Mouse (Mus musculus): ENCODE data around the gene Olfr1410. TPM values are rescaled to one million over a fixed set of nuclear protein-coding genes. Genes with fewer than 3 reads are reported as not detected.
A peak's percentile ranks its signal among the peaks of the same experiment; 100 is the strongest.

Gene Olfr1410
- total RNA-seq, 2 experiments from 2014 or later = not detected

DNA sequence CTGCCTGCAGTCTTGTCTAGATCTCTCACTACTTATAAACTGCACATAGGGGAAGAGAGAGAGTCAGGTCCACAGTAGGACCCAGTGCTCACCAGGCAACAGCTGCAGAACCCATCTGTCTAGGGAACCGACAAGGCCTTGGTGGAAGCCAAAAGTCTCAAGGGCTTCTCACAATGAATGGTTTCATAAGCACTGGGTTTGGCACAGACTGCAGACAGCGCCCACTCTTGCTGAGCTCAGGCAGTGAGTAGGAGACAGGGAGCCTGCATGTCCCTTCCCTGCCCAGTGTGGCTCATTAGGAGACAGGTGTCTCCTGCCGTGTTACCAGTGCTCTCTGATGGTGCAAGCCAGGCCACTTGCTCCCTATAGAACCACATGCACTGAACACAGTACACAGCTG lies 32.6 kb downstream of the Olfr1410 start:
- intact Hi-C loops (cut with DNase I) = no loop called here
- no peak for DNase-seq (ENCODE audit: low spot score)

DNA sequence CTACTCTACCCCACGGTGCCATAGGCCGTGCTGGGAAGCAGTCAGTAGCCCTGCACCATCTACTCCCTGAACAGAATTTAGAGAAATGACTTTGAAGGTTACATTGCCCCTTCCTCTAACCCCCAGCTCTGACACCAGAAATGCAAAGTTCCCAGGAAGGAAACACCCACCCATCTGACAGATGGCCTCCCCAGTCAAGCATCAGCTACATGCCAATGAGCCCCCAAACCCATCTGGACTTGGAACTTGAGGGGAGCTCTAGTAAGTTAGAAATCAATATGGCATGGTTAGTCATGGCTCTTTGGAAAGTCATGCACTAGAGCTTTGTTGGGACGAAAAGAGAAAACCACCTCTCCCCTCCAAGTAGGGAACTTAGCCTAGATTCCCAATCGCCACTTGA lies 33.2 kb downstream of the Olfr1410 start:
- no peak for DNase-seq (ENCODE audit: low spot score)
- intact Hi-C loops (cut with DNase I) = no loop called here

DNA sequence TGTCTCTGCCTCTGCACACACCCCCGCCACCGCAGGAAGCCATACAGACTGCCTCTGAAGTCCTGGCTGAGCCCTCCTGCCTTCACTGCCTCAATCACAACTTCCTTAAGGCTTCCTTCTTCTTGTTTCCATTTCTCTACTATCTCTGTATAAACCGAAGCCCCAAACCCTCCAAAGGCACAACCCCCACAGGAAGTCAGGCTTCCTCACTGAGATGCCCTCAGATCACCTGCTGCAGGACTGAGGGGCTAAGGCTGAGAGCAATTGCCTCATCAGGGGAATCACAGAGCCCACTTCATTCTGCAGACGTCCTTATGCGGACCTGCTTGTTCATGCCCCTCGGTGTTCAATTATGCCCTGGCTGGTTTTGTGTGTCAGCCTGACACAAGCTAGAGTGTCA lies 34.8 kb downstream of the Olfr1410 start:
- no peak for DNase-seq (ENCODE audit: low spot score)
- intact Hi-C loops (cut with DNase I) = loop anchor here (5.0 kb wide), 1 partner anchor 168 kb away; the partner anchor contains the start of gene Ndufa10

DNA sequence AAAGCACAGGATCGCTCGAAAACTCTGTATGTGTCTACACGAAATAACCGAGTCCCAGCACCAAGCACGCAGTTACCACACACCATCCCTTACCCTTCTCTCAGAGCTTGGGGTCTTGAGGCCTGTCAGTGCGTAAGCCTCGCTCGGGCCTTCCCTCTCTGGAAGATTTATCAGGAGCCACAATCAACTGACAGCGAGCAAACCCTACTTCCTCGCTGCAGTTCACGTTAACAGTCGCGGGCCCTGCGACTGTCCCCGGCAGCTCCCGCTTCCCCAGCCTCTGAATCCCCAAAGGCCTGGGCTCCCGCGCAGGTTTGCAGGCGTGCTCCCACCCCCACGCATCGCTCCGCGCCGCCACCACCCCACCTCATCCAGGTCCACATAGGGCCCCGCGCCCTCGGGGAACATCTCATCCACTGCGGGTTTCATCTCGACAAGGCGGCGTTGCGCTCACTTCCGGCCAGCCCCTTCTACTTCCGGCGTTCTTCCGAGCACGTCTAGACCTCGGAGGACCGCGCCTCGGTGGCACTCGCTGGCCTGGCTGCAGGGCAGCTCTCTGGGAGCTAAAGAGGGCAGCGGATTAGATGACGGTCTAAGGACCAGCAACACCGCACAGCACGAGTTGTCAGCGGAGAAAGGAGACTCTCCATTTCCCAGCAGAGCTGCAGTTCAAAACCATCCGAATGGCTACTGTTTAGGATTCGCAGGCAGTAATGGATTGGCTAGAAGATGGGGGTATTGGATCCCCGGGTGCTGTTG lies 36.1 kb downstream of the Olfr1410 start, which contains the start of gene Cops9:
Gene Cops9 (minus strand): TSS at position 472 of the 759 bp plus-strand sequence.
- peak; percentile 72 for DNase-seq (ENCODE audit: low spot score)
- intact Hi-C loops (cut with DNase I) = loop anchor here (5.0 kb wide), 1 partner anchor 169 kb away; the partner anchor contains the start of gene Ndufa10

DNA sequence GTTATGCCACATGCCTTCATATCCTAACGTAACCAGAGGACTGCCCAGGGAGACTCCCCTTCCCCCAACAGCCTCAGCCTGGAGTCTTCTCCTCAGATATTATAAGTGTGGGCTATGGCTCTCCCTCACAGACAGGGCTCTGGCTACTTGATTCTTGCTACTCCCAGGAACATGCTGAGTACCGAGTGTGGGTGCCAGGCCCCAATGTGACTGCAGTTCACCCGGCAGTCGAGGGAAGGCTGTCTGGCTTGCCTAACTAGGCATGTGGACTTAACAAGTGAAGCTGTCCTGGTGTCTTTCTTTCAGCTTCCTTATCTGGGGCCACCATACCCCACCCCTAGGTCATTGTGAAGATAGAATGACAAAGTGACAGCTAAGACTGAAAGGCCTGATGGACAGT lies 38.1 kb downstream of the Olfr1410 start:
- no peak for DNase-seq (ENCODE audit: low spot score)
- intact Hi-C loops (cut with DNase I) = loop anchor here (5.0 kb wide), 1 partner anchor 171 kb away; the partner anchor contains the start of gene Ndufa10

DNA sequence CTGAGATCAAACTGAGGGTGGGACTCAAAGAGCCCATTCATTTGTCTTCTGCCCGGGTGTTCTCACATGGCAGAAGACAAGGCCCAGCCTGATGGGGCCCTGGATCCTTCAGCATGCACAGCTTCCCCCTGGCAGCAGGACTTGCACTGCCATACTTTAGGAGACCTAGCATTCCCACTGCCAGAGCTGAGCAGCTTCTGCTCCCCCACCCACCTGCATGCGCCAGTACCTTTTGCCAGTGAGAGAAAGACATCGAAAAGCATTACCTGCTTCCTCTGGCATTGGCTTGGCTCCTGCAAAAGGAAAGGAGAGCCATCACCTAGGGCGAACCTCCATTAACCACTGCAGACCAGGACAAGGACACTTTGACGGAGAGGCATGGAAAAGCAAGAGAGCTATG lies 39.3 kb downstream of the Olfr1410 start:
- intact Hi-C loops (cut with DNase I) = loop anchor here (5.0 kb wide), 2 partner anchors 173 to 187 kb away; partner anchors contain the start of genes Gpc1 and Ndufa10
- no peak for DNase-seq (ENCODE audit: low spot score)

DNA sequence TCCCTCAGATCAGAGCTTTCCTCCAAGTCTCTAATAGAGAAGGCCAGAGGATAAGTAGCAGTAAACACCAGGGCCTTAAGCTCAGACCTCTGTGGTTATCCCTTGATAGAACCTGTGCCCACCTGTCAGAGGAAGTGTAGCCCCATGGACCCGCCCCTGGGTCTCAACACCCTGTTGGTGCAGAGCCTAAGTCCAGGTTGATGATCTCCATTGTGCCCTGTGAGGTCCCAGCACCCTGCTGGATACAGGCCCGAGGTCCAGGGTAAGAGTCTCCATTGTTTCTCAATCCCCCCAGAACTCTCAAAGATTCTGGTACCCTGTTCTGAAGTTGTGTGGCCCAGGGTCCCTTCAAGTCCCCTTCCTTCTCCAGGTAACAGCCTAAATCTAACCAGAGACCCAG lies 40.5 kb downstream of the Olfr1410 start:
- intact Hi-C loops (cut with DNase I) = loop anchor here (5.0 kb wide), 1 partner anchor 186 kb away; the partner anchor contains the start of gene Gpc1
- DNase-seq (ENCODE audit: low spot score) = no peak

DNA sequence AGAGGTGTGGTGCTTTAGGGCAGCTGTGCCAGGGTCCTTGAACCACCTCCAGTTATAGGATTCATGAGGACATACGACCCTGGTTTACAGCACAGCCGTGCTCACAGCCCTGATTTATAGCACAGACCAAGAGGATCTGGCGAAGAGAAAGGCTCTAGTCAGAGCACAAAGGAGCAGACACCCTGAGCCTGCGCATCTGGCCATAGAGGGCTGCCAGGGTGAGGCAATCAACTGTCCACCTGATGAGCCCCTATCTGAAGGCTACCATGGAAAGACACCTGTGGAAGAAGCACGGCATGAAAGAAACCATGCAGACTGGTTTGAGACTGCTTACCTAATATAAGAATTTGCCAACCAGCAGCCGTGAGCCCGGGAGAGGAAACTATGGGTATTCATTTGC lies 41.0 kb downstream of the Olfr1410 start:
- intact Hi-C loops (cut with DNase I) = loop anchor here (5.0 kb wide), 1 partner anchor 186 kb away; the partner anchor contains the start of gene Gpc1
- DNase-seq (ENCODE audit: low spot score) = no peak

DNA sequence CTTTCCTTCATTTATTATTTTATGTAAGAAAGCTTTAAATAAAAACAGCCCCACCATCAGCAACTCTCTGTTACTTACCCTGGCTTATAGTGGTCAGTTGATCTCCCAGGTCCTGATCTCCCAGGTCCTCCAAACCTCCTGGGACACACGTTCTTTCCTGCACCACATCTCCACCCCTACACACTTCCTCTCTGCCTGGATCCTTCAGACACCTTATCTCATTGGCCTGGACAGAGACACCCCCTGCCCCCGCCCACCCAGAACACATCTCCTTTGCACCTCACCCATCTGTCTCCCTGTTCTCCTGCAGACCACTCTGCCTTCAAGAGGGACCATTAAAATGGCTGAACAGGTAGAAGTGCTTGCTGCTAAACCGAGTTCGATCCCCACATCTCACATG lies 41.4 kb downstream of the Olfr1410 start:
- no peak for DNase-seq (ENCODE audit: low spot score)
- intact Hi-C loops (cut with DNase I) = loop anchor here (5.0 kb wide), 1 partner anchor 185 kb away; the partner anchor contains the start of gene Gpc1

DNA sequence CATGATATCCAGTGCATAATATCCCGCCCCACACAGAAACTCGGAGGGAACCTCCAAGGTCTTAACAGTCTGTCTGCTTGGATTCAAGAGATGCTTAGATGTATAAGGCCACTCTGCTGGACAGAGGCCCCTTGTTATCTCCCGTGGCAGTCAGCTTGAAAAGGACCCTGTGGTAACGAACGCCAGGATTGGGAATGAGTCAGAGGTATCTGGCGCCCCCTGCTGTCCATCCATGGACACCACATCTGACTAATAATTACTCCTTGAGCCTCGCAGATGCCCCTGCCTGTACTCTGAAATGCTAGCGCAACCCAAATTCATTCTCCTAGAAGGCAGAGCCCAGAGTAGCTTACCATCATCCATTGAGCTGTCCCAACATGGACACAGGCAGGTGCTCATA lies 42.2 kb downstream of the Olfr1410 start:
- no peak for DNase-seq (ENCODE audit: low spot score)
- intact Hi-C loops (cut with DNase I) = loop anchor here (1.0 to 5.0 kb wide), 3 partner anchors 33 to 185 kb away; partner anchors contain the start of gene Gpc1

DNA sequence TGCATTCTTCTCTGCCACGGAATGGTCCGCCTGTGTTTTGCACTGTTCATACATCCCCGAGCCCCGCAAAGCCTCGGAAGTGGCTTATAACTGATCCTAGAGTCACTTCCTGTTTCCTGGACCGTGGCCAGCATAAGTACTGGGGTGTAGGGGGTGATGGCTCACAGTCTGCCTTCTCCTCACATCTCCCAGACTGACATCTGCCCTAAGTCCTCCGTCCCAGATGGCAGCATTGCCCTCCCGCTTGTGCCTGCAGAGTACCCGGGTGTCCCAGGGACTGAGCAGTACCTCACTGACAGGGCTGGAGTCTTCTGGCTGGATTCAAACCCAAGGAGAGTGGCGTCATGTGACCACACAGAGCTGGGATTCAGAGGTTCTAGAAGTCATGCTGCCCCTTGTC lies 42.6 kb downstream of the Olfr1410 start:
- no peak for DNase-seq (ENCODE audit: low spot score)
- intact Hi-C loops (cut with DNase I) = loop anchor here (1.0 to 5.0 kb wide), 3 partner anchors 33 to 184 kb away; partner anchors contain the start of gene Gpc1

DNA sequence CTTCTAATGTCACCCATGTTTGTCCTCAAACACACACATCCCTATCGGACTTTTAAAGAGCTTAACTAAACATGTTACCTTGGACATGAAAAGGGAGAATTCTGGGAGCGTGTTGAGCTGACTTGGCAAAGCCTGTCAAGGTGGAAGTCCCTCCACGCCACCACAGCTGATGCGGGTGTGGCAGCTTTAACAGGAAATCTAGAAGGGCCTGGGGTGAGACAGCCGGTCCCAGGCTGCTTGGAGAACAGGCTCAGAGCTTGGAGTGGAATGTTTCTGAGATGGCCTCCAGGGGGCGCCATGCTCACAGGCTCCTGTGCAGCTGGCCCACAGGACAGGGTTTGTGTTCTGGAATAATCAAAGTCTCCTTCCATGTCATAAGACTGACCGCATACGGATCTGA lies 43.1 kb downstream of the Olfr1410 start, which contains the start of gene Otos:
Gene Otos (minus strand): TSS at position 169 of the 400 bp plus-strand sequence.
- intact Hi-C loops (cut with DNase I) = loop anchor here (1.0 to 5.0 kb wide), 3 partner anchors 34 to 184 kb away; partner anchors contain the start of gene Gpc1
- DNase-seq (ENCODE audit: low spot score) = no peak

DNA sequence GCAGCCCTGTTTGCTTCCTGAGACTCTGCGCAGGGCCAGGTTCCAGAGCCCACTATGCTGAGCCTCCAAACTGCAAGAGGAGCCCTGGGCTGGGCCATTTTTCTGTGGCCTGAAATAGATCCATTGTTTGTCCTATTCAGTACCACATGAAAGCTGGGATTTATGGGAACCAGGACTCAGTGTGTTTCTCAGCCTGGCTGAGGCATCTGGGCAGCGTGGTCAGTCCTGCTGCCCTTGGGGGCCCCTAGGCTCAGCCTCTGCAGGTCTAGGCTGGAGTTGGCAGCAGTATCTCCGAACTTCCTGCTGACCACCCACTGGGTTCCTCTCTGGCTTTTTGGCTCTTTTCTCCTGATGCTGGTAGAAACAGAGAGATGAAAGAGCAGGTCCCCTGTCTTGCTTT lies 45.9 kb downstream of the Olfr1410 start:
- DNase-seq (ENCODE audit: low spot score) = no peak
- intact Hi-C loops (cut with DNase I) = loop anchor here (10.0 kb wide), 1 partner anchor 243 kb away; no protein-coding TSS in a partner anchor

DNA sequence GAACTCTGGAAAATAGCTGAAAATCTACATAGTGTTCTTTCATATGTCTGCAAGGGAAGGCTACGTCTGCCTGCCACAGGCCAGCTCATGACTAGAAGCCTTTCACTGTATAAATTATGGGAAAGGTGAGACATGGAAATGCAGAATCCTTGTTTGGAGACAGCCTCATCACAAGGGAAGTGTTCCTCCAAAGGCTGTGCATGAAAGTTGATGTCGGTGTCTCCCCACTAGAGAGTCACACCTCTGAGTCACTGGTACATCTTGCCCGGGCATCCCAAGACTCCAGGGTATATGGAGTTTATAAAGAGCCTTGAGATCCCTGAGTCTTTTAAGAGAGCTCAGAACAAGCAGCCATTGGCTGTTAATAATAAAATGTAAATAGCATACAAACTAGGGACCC lies 47.6 kb downstream of the Olfr1410 start:
- intact Hi-C loops (cut with DNase I) = loop anchor here (10.0 kb wide), 1 partner anchor 242 kb away; no protein-coding TSS in a partner anchor
- no peak for DNase-seq (ENCODE audit: low spot score)

DNA sequence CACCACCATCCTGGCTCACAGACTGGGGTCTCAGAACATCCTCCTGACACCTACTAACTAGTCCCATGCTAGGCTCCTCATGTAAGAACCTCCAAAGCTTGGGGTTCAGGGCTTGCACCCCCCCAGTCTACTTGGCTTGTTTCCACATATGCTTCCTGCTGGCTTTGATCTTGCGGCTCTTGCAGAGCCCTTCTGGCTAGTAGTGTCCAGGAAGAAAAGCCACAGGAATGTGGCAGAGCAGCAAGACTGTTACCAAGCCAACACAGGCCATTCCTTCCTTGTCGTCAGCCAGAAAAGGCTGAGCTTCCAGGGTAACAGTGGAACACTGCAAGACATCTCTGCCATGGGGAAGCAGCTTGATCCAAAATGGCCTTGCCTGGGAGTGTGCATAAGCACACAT lies 49.1 kb downstream of the Olfr1410 start:
- no peak for DNase-seq (ENCODE audit: low spot score)
- intact Hi-C loops (cut with DNase I) = loop anchor here (10.0 kb wide), 1 partner anchor 240 kb away; no protein-coding TSS in a partner anchor

DNA sequence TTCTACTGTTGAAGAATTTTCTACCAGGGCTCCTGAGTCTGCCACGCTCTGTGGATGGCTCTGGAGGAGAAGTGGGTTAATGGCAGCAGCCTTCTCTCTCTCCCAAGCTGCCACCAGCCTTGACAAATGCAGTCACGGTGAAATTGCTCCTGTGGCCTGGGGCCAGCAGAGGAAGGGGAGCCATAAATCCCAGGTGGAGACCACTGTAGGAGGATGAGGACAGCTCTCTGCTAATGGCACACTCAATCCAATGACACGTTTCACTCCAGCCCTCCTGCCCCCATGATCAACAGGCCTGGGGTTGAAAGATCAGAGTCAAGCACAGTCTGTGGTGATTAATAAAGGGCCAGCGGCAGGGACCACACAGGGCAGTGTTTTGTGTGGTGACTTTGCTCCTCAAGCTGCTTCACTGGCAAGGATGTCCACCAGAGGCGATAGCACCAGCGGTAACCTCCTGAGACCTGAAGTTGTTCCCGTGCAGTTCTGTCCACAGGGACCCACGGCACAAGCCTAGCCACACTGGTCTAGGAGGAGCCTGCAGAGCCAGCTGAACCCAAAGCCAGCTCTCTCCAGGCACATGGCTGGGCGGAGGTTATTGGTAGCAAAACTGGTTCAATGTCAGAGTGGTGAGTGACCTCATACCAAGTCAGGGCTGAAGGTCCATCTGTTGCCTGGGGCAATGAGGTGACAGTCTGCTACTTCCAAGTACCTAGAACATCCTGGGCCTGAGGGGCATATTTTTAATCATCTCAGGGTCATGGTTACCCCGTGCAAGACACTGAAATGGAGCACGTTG lies 51.6 kb downstream of the Olfr1410 start:
- intact Hi-C loops (cut with DNase I) = loop anchor here (10.0 kb wide), 1 partner anchor 238 kb away; no protein-coding TSS in a partner anchor
- DNase-seq (ENCODE audit: low spot score) = no peak

DNA sequence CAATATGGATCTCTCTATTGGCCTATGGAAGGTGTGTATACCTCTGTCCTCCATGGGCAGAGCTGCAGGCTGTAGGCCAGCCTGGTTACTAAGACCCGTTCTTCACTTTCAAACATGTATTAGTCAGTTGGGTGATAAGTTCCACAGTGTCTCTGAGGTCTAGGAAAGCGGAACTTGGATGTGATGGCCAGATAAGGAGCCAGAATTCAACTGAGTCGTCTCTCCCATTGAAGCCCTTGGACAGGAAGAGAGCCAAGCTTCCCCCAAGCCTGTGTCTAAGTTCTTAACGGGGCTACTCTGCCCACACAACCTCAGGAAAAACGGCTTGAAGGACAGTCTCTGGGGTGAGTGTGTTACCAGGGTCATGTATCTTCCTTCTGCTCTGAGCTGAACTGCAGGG lies 53.8 kb downstream of the Olfr1410 start:
- intact Hi-C loops (cut with DNase I) = loop anchor here (10.0 kb wide), 1 partner anchor 235 kb away; no protein-coding TSS in a partner anchor
- DNase-seq (ENCODE audit: low spot score) = no peak
